Mouse (Mus musculus) kidney, embryonic 14.5 days (tissue): Measurements from ENCODE around the gene F8. TPM values are rescaled to one million over a fixed set of nuclear protein-coding genes. Genes with fewer than 3 reads are reported as not detected.

ENCODE experiments used
- ATAC-seq: fragments of 200-750 bp; cut with Nextera tagmentation; 2 replicates; pipeline ENCODE4 v1.8.0; 2017; ENCODE audit warnings: moderate number of reproducible peaks, mild to moderate bottlenecking, moderate TSS enrichment, moderate library complexity; ENCODE audit not compliant: low FRiP score, low TSS enrichment
- H3K27ac ChIP-seq: fragments of 300-500 bp; sonication (generic); 2 replicates; pipeline ENCODE4 v1.5.1; 2014; ENCODE audit warnings: low read depth, mild to moderate bottlenecking, low read length, moderate library complexity, mixed read lengths
- H3K27me3 ChIP-seq: fragments of 300-500 bp; sonication (generic); 2 replicates; pipeline ENCODE4 v1.6.1; 2014; ENCODE audit warnings: mild to moderate bottlenecking, low read length; ENCODE audit not compliant: control insufficient read depth, insufficient read depth
- H3K36me3 ChIP-seq: fragments of 300-500 bp; sonication (generic); 2 replicates; pipeline ENCODE4 v1.6.1; 2014; ENCODE audit warnings: low read length, mixed read lengths; ENCODE audit not compliant: control insufficient read depth, insufficient read depth
- H3K4me1 ChIP-seq: fragments of 300-500 bp; sonication (generic); 2 replicates; pipeline ENCODE4 v1.6.1; 2014; ENCODE audit warnings: low read length, mixed read lengths; ENCODE audit not compliant: control insufficient read depth, insufficient read depth
- H3K4me2 ChIP-seq: fragments of 300-500 bp; sonication (generic); replicated peaks from 2 replicates; pipeline ENCODE4 v1.6.1; 2014; ENCODE audit warnings: low read depth, mild to moderate bottlenecking, low read length
- H3K4me3 ChIP-seq: fragments of 300-500 bp; sonication (generic); 2 replicates; pipeline ENCODE4 v1.5.1; 2014; ENCODE audit warnings: mild to moderate bottlenecking, low read length
- H3K9ac ChIP-seq: fragments of 300-500 bp; sonication (generic); 2 replicates; pipeline ENCODE4 v1.6.1; 2014; ENCODE audit warnings: low read depth, mild to moderate bottlenecking, low read length, moderate library complexity
- H3K9me3 ChIP-seq: fragments of 300-500 bp; sonication (generic); 2 replicates; pipeline ENCODE4 v1.6.1; 2016; ENCODE audit warnings: low read length; ENCODE audit not compliant: control insufficient read depth
- whole genome bisulfite sequencing: fragments of 180-500 bp; shearing (Covaris S2); extraction: QIAGEN DNeasy Blood & Tissue Kit; methylation state at CpG from one replicate; pipeline ENCODE4 v1.1.7; 2014; 5-methylcytosine and 5-hydroxymethylcytosine counted together
- polyA plus RNA-seq: library from polyadenylated mRNA; unstranded; fragments of >200 nt; fragmentation: Nextera tagmentation; extraction: Ambion mirVana; gene quantifications from 2 replicates; pipeline ENCODE4 v1.2.1, GENCODE M21; 2014

F8 gene
- 4.4 and 4.7 TPM in 2 replicates for polyA plus RNA-seq

- 23% methylated on average over 22 of the region's 25 CpGs for WGBS
- ATAC-seq: peak; percentile 96
- peak within 1 kb of the TSS; percentile 48 for H3K4me3 ChIP-seq
Observed at GRCm38 (mm10) chrX:75382195-75382771, at the start of gene F8, which contains the start of gene Fundc2. Gene F8, minus strand, starts transcription at chrX:75382615. Gene Fundc2, plus strand, starts transcription at chrX:75382399.

GRCm38 (mm10) chrX:75415936-75416785 lies 33.7 kb upstream of the F8 start, which contains the start of the genes Cmc4, Mtcp1 and Brcc3:
Gene Cmc4, minus strand, starts transcription at chrX:75416584.
Gene Mtcp1, minus strand, starts transcription at chrX:75416588.
Gene Brcc3, plus strand, starts transcription at chrX:75416628.
- H3K9me3 ChIP-seq: no peaks in the 10 kb centered on the region
- ATAC-seq: peak; percentile 99
- H3K27ac ChIP-seq: peak within 1 kb of the TSS; percentile 85
- no peaks in the 10 kb centered on the region for H3K36me3 ChIP-seq
- no peaks in the 10 kb centered on the region for H3K4me1 ChIP-seq
- H3K4me2 ChIP-seq: peak within 1 kb of the TSS; percentile 42
- peak within 1 kb of the TSS; percentile 47 for H3K4me3 ChIP-seq
- peak within 1 kb of the TSS; percentile 65 for H3K9ac ChIP-seq
- H3K27me3 ChIP-seq: no peaks in the 10 kb centered on the region
- WGBS: 27% methylated on average over 52 of the region's 52 CpGs

More at GRCm38 (mm10) chrX:75382195-75382771, at the start of gene F8, which contains the start of gene Fundc2:
- H3K4me2 ChIP-seq: peak within 1 kb of the TSS; percentile 41
- no peaks in the 10 kb centered on the region for H3K27me3 ChIP-seq
- peak within 1 kb of the TSS; percentile 69 for H3K27ac ChIP-seq
- H3K36me3 ChIP-seq: no peaks in the 10 kb centered on the region
- no peaks in the 10 kb centered on the region for H3K4me1 ChIP-seq
- H3K9ac ChIP-seq: peak within 1 kb of the TSS; percentile 63
- no peaks in the 10 kb centered on the region for H3K9me3 ChIP-seq

DNA sequence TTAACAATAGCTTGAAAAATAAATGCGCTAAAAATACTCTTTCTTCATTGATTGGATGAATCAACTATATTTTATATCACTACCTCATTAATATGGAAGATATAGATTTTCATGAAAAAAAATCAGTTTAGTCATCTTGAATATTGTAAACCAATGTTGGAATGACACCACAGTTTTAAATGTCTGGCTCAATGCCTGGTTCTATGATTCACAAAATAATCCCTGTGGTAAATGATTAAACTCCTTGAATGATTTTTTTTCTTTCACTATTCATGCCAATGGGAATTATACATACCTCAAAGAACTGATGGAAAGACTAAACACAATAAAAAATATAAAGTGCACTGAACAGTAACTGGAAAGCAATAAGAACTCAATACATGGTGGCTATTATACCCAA lies 27.3 kb upstream of the F8 start:
- ATAC-seq: no peak
- H3K36me3 ChIP-seq: no peaks in the 10 kb centered on the region
- H3K4me2 ChIP-seq: no peak overlapping the region
- H3K9ac ChIP-seq: no peak overlapping the region
- H3K27ac ChIP-seq: no peak overlapping the region
- no peaks in the 10 kb centered on the region for H3K4me1 ChIP-seq
- no peaks in the 10 kb centered on the region for H3K9me3 ChIP-seq
- 91% methylated on average over 1 of the region's 1 CpGs for WGBS
- H3K27me3 ChIP-seq: no peaks in the 10 kb centered on the region
- no peak overlapping the region for H3K4me3 ChIP-seq

DNA sequence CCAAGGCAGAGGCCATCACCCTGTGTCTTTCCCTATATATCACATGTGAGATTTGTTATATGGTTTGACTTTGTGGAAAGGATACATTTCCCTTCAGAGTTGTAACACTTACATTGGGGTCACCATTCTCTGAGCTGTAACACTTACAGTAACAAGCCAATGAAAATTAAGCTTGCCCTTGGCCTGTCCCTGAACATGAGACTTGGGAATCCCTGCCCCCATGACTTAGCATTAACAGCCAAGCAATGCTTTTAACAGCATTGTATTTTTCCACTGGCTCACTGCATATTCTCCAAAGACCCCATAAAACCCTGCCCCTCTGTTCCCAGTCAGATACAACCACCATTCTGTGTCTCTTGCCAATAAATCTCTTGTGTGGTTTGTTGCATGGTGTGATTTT lies 20.9 kb upstream of the F8 start:
- ATAC-seq: no peak
- no peak overlapping the region for H3K4me2 ChIP-seq
- H3K4me3 ChIP-seq: no peak overlapping the region
- H3K27me3 ChIP-seq: no peaks in the 10 kb centered on the region
- no peaks in the 10 kb centered on the region for H3K4me1 ChIP-seq
- H3K9me3 ChIP-seq: no peaks in the 10 kb centered on the region
- no peak overlapping the region for H3K9ac ChIP-seq
- no peak overlapping the region for H3K27ac ChIP-seq
- H3K36me3 ChIP-seq: no peaks in the 10 kb centered on the region; the same call in 1 of the 2 replicates

GRCm38 (mm10) chrX:75402668-75403067 lies 20.3 kb upstream of the F8 start:
- Histone ChIP-seq H3K9me3 (no peaks in the 10 kb centered on the region), H3K4me1 (no peaks in the 10 kb centered on the region), H3K27ac (no peak overlapping the region), H3K4me2 (no peak overlapping the region), H3K9ac (no peak overlapping the region), H3K27me3 (no peaks in the 10 kb centered on the region), H3K4me3 (no peak overlapping the region), H3K36me3 (no peaks in the 10 kb centered on the region; the same call in 1 of the 2 replicates)
- WGBS: 74% methylated on average over 2 of the region's 2 CpGs
- ATAC-seq: no peak

DNA sequence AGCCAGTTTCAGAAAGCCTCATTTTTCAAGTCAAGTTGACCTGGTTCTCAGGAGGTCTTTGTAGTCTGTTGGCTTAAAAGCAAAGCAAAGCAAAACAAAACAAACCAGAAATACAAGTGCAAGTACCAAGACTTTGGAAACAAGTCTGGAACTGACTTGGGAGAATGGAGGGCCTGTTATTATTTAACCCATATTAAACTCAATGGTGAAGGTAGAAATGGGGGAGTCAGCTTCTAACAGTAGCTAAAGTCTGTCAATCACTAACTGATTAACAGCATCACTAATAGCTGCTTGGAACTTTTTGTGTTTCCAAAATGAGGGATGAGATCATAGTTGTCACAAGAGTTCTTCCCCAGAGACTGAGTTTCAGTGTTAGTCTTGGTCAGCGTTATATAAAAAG lies 17.1 kb upstream of the F8 start:
- Histone ChIP-seq H3K27me3 (no peaks in the 10 kb centered on the region), H3K4me2 (no peak overlapping the region), H3K9ac (no peak overlapping the region), H3K4me3 (no peak overlapping the region), H3K36me3 (no peaks in the 10 kb centered on the region; the same call in 1 of the 2 replicates), H3K9me3 (no peaks in the 10 kb centered on the region), H3K4me1 (no peaks in the 10 kb centered on the region), H3K27ac (no peak overlapping the region)
- 84% methylated on average over 1 of the region's 1 CpGs for WGBS
- no peak for ATAC-seq

DNA sequence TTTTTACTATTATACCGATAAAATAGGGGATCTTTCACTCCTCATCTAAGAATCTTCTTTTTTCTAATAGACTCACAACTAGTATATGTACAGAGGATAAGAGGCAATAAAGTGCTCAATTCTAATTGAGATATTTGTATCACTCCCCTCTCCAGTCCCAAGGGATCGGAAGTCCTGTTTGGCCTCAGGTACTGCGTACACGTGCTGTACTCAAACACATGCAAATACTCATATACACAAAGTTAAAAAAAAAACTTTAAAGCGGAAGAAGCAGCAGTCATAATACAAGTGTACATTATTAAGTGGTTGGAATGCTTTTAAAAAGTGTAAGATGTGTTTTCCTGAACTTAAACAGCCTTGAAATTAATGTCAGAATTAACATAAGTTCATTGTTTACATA lies 716 bp downstream of the F8 start:
- WGBS: 69% methylated on average over 5 of the region's 5 CpGs
- Histone ChIP-seq H3K9ac (0 out of 2 replicates have a peak overlapping the region, but pooled peaks have one; percentile 31), H3K36me3 (no peaks in the 10 kb centered on the region), H3K27ac (no peak overlapping the region), H3K4me2 (peak overlapping the region; percentile 41), H3K4me3 (peak overlapping the region; percentile 48; the same call in 1 of the 2 replicates), H3K4me1 (no peaks in the 10 kb centered on the region), H3K27me3 (no peaks in the 10 kb centered on the region), H3K9me3 (no peaks in the 10 kb centered on the region)
- ATAC-seq: no peak

GRCm38 (mm10) chrX:75381176-75381575 lies 1.2 kb downstream of the F8 start:
- WGBS: 87% methylated on average over 1 of the region's 1 CpGs
- no peaks in the 10 kb centered on the region for H3K9me3 ChIP-seq
- ATAC-seq: no peak
- H3K9ac ChIP-seq: no peak overlapping the region
- H3K27me3 ChIP-seq: no peaks in the 10 kb centered on the region
- no peak overlapping the region for H3K4me2 ChIP-seq
- H3K27ac ChIP-seq: no peak overlapping the region
- H3K4me1 ChIP-seq: no peaks in the 10 kb centered on the region
- no peaks in the 10 kb centered on the region for H3K36me3 ChIP-seq
- H3K4me3 ChIP-seq: no peak overlapping the region

- Histone ChIP-seq H3K9me3 (no peaks in the 10 kb centered on the region), H3K36me3 (no peaks in the 10 kb centered on the region), H3K4me2 (no peak overlapping the region), H3K9ac (no peak overlapping the region), H3K27ac (no peak overlapping the region), H3K27me3 (no peaks in the 10 kb centered on the region), H3K4me1 (no peaks in the 10 kb centered on the region), H3K4me3 (no peak overlapping the region)
- no peak for ATAC-seq
Observed at GRCm38 (mm10) chrX:75376815-75377214, 5.6 kb downstream of the F8 start.
